Mouse (Mus musculus) cortical plate, adult 2 months (tissue): Measurements from ENCODE around the gene Apeh.

Experiments used
- CTCF ChIP-seq: fragments of 200-500 bp; IDR thresholded peaks from 2 replicates; pipeline ENCODE4 v1.5.1; 2011; ENCODE audit warnings: mild to moderate bottlenecking, control low read depth, low read length; ENCODE audit not compliant: insufficient read depth; ENCODE audit errors: extremely low read depth
- POLR2A ChIP-seq: fragments of 200-500 bp; IDR thresholded peaks from 2 replicates; pipeline ENCODE4 v1.6.1; 2011; ENCODE audit warnings: mild to moderate bottlenecking, low read length, control low read depth; ENCODE audit not compliant: insufficient read depth; ENCODE audit errors: extremely low read depth

DNA sequence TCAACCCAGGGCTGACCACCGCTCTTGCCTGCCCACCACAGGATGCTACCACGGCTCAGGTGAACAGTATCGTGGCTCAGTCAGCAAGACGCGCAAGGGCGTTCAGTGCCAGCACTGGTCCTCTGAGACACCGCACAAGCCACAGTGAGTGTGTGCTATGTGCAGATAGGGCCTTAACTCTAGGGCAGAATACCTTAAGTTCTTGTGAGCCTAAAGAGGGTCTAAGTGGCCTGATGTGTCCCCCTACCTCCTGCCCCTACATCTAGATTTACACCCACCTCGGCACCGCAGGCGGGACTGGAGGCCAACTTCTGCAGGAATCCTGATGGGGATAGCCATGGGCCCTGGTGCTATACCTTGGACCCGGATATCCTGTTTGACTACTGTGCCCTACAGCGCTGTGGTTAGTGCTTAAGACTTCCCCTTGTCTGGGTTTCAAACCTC, 11.4 kb downstream of the Apeh start, which contains the start of gene Rnf123:
- TF ChIP-seq CTCF (no peak), POLR2A (no peak)
